Mouse (Mus musculus) ES-Bruce4 (cell line): ENCODE measurements around the gene Aqp7. TPM values are rescaled to one million over a fixed set of nuclear protein-coding genes. Genes with fewer than 3 reads are reported as not detected.

Source experiments
- H3K27ac ChIP-seq: 2 replicates; pipeline ENCODE4 v1.5.1; 2012; ENCODE audit warnings: low read length, inconsistent platforms; ENCODE audit not compliant: insufficient read depth
- H3K27me3 ChIP-seq: 2 replicates; pipeline ENCODE4 v1.6.1; 2012; ENCODE audit warnings: mild to moderate bottlenecking, low read length, inconsistent platforms; ENCODE audit not compliant: control insufficient read depth, poor library complexity, insufficient read depth, severe bottlenecking
- H3K36me3 ChIP-seq: 2 replicates; pipeline ENCODE4 v1.6.1; 2012; ENCODE audit warnings: inconsistent platforms, mild to moderate bottlenecking, low read length, moderate library complexity; ENCODE audit not compliant: control insufficient read depth, poor library complexity, insufficient read depth, severe bottlenecking
- H3K4me1 ChIP-seq: one replicate; pipeline ENCODE4 v1.8.1; 2011; ENCODE audit warnings: low read length; ENCODE audit not compliant: control insufficient read depth, insufficient read depth
- H3K4me3 ChIP-seq: 2 replicates; pipeline ENCODE4 v1.5.1; 2011; ENCODE audit warnings: low read depth, mild to moderate bottlenecking, low read length
- H3K9ac ChIP-seq: 2 replicates; pipeline ENCODE4 v1.6.1; 2012; ENCODE audit warnings: low read depth, mild to moderate bottlenecking, inconsistent platforms; ENCODE audit not compliant: poor library complexity, severe bottlenecking
- H3K9me3 ChIP-seq: replicated peaks from 2 replicates; pipeline ENCODE4 v1.6.1; 2012; ENCODE audit warnings: mild to moderate bottlenecking, low read length, inconsistent platforms; ENCODE audit not compliant: control insufficient read depth, poor library complexity, insufficient read depth, severe bottlenecking
- CTCF ChIP-seq: IDR thresholded peaks from one replicate; pipeline ENCODE4 v1.8.1; 2011; ENCODE audit warnings: low read depth, low read length
- EP300 ChIP-seq: IDR thresholded peaks from 2 replicates; pipeline ENCODE4 v1.6.1; 2011; ENCODE audit warnings: low read depth, low read length; ENCODE audit not compliant: insufficient read depth
- POLR2A ChIP-seq: IDR thresholded peaks from one replicate; pipeline ENCODE4 v1.8.1; 2011; ENCODE audit warnings: low read length; ENCODE audit not compliant: insufficient read depth
- polyA plus RNA-seq: library from polyadenylated mRNA; stranded (reverse); fragments of >200 nt; gene quantifications from 2 replicates; pipeline ENCODE4 v1.2.4, GENCODE M21; 2011; ENCODE audit warnings: low read depth; ENCODE audit not compliant: missing spikeins, insufficient read depth, insufficient read length

Gene Aqp7
- polyA plus RNA-seq, 1 experiment = not detected

- TF ChIP-seq POLR2A (no peak), CTCF (no peak), EP300 (no peak)
- Histone ChIP-seq H3K9me3 (no peaks in the 10 kb centered on the region), H3K4me1 (peaks cover under 1% of the 10 kb centered on the region)
These were observed 33.8 kb upstream of the Aqp7 start for GRCm38 (mm10) chr4:41081733-41082132.

GRCm38 (mm10) chr4:41078726-41079125, 30.8 kb upstream of the Aqp7 start:
- Histone ChIP-seq H3K27ac (no peak overlapping the region), H3K4me1 (no peaks in the 10 kb centered on the region), H3K4me3 (no peak overlapping the region), H3K36me3 (no peaks in the 10 kb centered on the region), H3K9me3 (no peaks in the 10 kb centered on the region), H3K27me3 (no peaks in the 10 kb centered on the region), H3K9ac (no peak overlapping the region)
- TF ChIP-seq EP300 (no peak), CTCF (no peak), POLR2A (no peak)

More at GRCm38 (mm10) chr4:41081733-41082132, 33.8 kb upstream of the Aqp7 start:
- no peak overlapping the region for H3K4me3 ChIP-seq
- H3K27me3 ChIP-seq = no peaks in the 10 kb centered on the region
- H3K9ac ChIP-seq = no peak overlapping the region
- no peak overlapping the region for H3K27ac ChIP-seq
- H3K36me3 ChIP-seq = no peaks in the 10 kb centered on the region

DNA sequence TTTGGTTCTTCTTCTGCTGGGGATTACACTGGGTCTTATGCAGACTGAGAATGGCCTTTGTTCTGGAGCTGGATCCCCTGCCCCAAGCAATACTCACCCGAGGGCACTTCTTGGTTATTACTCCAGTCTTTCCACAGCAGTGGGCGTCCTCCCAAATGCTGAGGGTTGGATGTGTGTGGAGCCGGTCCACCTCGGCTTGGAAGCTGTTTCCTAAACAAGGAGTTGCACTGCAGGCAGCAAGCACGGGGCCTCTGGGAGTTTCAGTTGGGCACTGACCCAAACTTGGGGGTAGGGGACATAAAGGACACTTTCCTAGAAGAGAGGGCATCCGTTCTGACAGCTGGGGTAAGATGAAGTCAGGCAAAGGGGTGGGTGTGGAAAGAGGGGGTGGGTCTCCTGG, 26.5 kb upstream of the Aqp7 start:
- no peak overlapping the region for H3K9ac ChIP-seq
- no peaks in the 10 kb centered on the region for H3K4me1 ChIP-seq
- H3K27ac ChIP-seq = no peak overlapping the region
- H3K36me3 ChIP-seq = no peaks in the 10 kb centered on the region
- no peaks in the 10 kb centered on the region for H3K9me3 ChIP-seq
- H3K27me3 ChIP-seq = no peaks in the 10 kb centered on the region
- no peak for TF ChIP-seq POLR2A
- no peak for TF ChIP-seq CTCF
- no peak for TF ChIP-seq EP300
- no peak overlapping the region for H3K4me3 ChIP-seq

DNA sequence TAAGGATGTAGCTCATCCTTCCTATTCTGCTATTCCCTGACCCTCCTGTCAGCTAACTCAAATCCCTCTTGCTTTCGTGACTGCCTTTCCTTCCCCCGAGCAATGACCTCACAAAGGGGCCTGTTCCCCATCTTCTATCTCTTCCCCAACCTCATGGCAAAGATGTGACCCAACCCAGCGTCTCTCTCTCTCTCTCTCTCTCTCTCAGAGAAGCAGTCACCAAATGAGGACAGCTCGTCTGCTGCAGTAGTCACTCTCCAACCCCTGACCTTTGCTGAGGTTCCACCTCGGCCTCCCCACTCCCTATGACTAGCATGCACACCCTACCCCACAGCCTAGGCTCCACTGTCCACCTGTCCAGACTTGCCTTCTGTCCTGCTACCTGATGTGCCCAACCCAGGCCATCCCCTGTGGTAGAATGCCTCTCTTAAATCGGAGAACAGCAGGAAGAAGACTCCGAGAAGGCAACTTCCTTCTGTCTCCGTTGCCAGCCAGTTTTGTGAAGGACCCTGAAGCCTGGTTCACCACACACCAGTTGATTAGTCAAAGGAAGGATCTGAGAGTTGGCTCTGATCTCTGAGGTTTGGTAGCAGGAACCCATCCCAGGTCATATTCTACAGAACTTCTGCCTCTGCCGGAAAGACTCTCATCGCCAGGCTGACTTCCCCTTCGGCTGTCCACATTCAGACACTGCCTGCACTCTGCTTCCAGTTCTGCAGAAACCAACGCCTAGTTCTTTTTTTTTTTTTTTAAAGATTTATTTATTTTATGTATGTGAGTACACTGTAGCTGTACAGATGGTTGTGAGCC, 25.3 kb upstream of the Aqp7 start:
- Histone ChIP-seq H3K9me3 (no peaks in the 10 kb centered on the region), H3K4me1 (no peaks in the 10 kb centered on the region), H3K4me3 (no peak overlapping the region), H3K9ac (no peak overlapping the region), H3K36me3 (no peaks in the 10 kb centered on the region), H3K27ac (no peak overlapping the region), H3K27me3 (no peaks in the 10 kb centered on the region)
- TF ChIP-seq EP300 = no peak
- TF ChIP-seq POLR2A = no peak
- TF ChIP-seq CTCF = no peak

GRCm38 (mm10) chr4:41071500-41072429, 23.8 kb upstream of the Aqp7 start:
- H3K27ac ChIP-seq = no peak overlapping the region
- H3K36me3 ChIP-seq = no peaks in the 10 kb centered on the region
- no peaks in the 10 kb centered on the region for H3K4me1 ChIP-seq
- H3K9ac ChIP-seq = no peak overlapping the region
- no peaks in the 10 kb centered on the region for H3K9me3 ChIP-seq
- no peak for TF ChIP-seq CTCF
- no peak for TF ChIP-seq POLR2A
- no peak for TF ChIP-seq EP300
- no peaks in the 10 kb centered on the region for H3K27me3 ChIP-seq
- H3K4me3 ChIP-seq = no peak overlapping the region
